Mouse (Mus musculus): Measurements from ENCODE around the gene H2al3. TPM values are rescaled to one million over a fixed set of nuclear protein-coding genes. Genes with fewer than 3 reads are reported as not detected.

The H2al3 gene
- polyA plus RNA-seq (2012; rRNA removed) = 0.14 and 0.21 TPM in 2 replicates

DNA sequence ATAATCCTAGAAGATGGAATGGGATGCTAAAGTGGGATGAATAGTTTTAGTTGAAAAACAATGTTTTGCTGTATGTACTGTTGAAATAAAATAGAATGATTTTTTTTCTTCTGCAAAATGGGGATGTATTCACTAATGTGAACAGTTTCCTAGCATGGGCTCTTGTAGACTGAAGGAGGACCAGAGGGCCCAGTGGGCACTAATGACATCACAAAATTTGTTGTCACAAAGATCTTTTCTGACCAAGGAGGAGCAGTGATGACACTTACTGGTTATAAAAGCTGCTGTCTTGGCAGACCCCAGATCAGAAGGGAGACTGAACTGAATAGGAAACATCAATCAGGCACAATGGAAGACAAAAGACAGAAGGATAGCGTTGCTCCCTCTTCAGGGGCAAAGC lies at the start of gene H2al3:
Gene H2al3 (plus strand): TSS at position 301 of the 400 bp plus-strand sequence.
- DNase-seq (ENCODE audit: low spot score) = no peak

- DNase-seq (ENCODE audit: low spot score) = no peak
Observed at GRCm38 (mm10) chrX:9810101-9810500, 39.4 kb upstream of the H2al3 start.

DNA sequence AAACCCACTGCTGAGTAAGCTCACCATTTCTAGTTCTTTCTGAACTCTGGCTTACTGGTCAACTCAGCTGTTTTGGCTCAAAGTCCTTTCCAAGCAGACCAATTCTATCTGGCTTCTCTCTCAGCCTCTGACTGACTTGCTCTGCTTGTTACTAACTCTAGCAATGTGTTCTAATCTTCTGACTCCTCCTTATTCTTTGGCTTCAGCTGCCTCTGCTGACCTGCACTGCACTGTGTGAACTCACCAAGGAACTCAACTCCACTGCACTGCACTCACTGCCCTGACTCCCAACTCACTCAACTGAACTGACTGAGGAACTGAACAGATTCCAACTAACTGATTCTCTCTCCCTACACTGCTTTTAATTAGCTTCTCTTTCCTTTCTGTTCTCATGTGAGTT lies 37.0 kb upstream of the H2al3 start:
- DNase-seq (ENCODE audit: low spot score) = no peak

DNA sequence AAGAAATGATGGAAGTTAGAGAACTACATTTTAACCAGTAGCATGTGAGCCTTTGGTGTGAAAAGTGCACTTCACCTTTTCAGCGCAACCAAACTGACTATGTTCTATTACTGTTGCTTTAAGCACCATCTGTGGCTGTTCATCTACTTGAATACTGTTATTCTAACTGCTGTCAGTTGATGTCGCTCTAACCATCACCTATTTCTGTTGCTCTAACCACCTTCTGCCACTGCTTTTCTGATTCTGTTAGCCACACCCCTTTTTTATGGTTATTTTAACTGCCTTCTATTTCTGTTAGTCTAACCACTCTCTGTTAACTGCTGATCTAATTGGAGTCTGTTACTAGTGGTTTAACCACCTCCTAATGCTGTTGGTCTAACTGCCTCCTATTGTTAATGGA lies 14.7 kb upstream of the H2al3 start:
- DNase-seq (ENCODE audit: low spot score) = no peak

GRCm38 (mm10) chrX:9846628-9847027 lies 2.9 kb upstream of the H2al3 start, which contains the start of gene Hypm:
Gene Hypm (plus strand): TSS chrX:9846928.
- DNase-seq (ENCODE audit: low spot score) = no peak

GRCm38 (mm10) chrX:9861859-9862258 lies 12.4 kb downstream of the H2al3 start:
- DNase-seq (ENCODE audit: low spot score) = no peak

DNA sequence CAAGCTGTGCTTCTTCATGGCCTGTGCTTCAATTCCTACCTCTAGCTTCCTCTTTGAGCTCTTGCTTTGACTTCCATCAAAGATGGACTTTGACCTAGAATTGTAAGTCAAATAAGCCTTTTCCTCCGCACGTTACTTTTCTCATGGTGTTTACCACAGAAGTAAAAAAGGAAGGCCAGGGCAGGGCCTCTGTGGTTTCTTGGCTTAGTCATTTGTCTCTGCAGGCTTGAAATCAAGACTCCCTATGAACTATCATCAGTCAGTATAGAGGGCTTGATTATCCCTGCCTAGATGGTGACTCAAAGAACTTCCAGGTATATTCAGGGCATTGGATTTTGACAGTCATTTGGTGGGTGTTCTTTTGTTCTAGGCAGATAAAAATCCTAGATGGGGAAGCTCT lies 26.0 kb downstream of the H2al3 start:
- no peak for DNase-seq (ENCODE audit: low spot score)

- DNase-seq (ENCODE audit: low spot score) = no peak
Observed at GRCm38 (mm10) chrX:9885322-9885721, 35.8 kb downstream of the H2al3 start, which contains the start of gene Sytl5. Gene Sytl5 (plus strand): TSS chrX:9885622.

Other genes with a start within 250 kb of the H2al3 start
- gene Dynlt3, start 186.7 kb upstream of the H2al3 start, polyA plus RNA-seq (2012; rRNA removed) = 233 and 263 TPM in 2 replicates
- gene Hypm, start 2.8 kb upstream of the H2al3 start, polyA plus RNA-seq (2012; rRNA removed) = 0.44 TPM in 1 of 2 replicates, not detected in the other
- 2.8 and 3.9 TPM in 2 replicates for gene Sytl5, start 35.9 kb downstream of the H2al3 start, polyA plus RNA-seq (2012; rRNA removed)